Mouse (Mus musculus): Measurements from ENCODE around the gene Rims3. TPM values are rescaled to one million over a fixed set of nuclear protein-coding genes. Genes with fewer than 3 reads are reported as not detected.
A peak's percentile ranks its signal among the peaks of the same experiment; 100 is the strongest.

The Rims3 gene
- polyA plus RNA-seq, 1 experiment from 2014 or later = 4.2 TPM

- ATAC-seq (replicated peaks; ENCODE audit: low FRiP score) = no peak
- WGBS = 83% methylated on average over 1 of the region's 1 CpGs
- H3K27ac ChIP-seq (ENCODE audit: low read depth, low read length) = no peak overlapping the region
Observed at GRCm38 (mm10) chr4:120892516-120892915, 37.9 kb downstream of the Rims3 start.

GRCm38 (mm10) chr4:120893656-120894401 is 39.2 kb downstream of the Rims3 start:
- DNase-seq (ENCODE audit: low spot score) = no peak

More at GRCm38 (mm10) chr4:120892516-120892915, 37.9 kb downstream of the Rims3 start:
- Histone ChIP-seq H3K9me3 (ENCODE audit: control insufficient read depth, low read length) (no peaks in the 10 kb centered on the region), H3K9ac (ENCODE audit: low read length) (no peak overlapping the region), H3K4me3 (ENCODE audit: low read depth, low read length) (no peak overlapping the region), H3K4me1 (replicated peaks; ENCODE audit: control insufficient read depth, insufficient read depth, low read length) (no peaks in the 10 kb centered on the region; the same call in 1 of the 2 replicates), H3K4me2 (ENCODE audit: low read depth, low read length, severe bottlenecking) (no peak overlapping the region), H3K36me3 (ENCODE audit: control insufficient read depth, insufficient read depth, low read length) (no peaks in the 10 kb centered on the region), H3K27me3 (ENCODE audit: control insufficient read depth, insufficient read depth, low read length) (no peaks in the 10 kb centered on the region)
- DNase-seq (ENCODE audit: low spot score) = peak; percentile 35

DNA sequence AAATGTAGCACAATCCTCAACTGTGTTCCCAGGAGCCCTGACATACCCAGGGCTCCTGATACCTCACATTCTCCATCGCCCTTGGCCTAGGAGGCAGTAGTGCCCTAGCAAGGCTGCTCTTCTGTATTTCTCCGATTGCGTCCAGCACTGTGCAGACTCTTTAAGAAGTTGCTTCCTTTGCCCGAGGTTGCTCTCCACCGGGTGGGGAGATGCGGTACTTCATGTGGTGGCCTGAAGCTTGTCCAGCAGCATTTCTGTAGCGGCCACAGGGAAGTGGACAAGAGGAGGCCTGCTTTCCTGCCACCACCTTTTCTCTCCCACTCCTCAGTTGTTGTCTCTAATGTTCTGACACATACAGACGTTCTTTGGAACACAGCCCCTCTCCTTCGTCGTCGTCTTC is 40.0 kb downstream of the Rims3 start:
- ATAC-seq (replicated peaks; ENCODE audit: low FRiP score) = no peak
- Histone ChIP-seq H3K4me1 (replicated peaks; ENCODE audit: control insufficient read depth, insufficient read depth, low read length) (no peaks in the 10 kb centered on the region; the same call in 1 of the 2 replicates), H3K9ac (ENCODE audit: low read length) (no peak overlapping the region), H3K27ac (ENCODE audit: low read depth, low read length) (no peak overlapping the region), H3K9me3 (ENCODE audit: control insufficient read depth, low read length) (no peaks in the 10 kb centered on the region), H3K4me2 (ENCODE audit: low read depth, low read length, severe bottlenecking) (no peak overlapping the region), H3K4me3 (ENCODE audit: low read depth, low read length) (no peak overlapping the region), H3K36me3 (ENCODE audit: control insufficient read depth, insufficient read depth, low read length) (no peaks in the 10 kb centered on the region), H3K27me3 (ENCODE audit: control insufficient read depth, insufficient read depth, low read length) (no peaks in the 10 kb centered on the region)
- no peak for DNase-seq (ENCODE audit: low spot score)
- 85% methylated on average over 11 of the region's 11 CpGs for WGBS

More at GRCm38 (mm10) chr4:120893656-120894401, 39.2 kb downstream of the Rims3 start:
- no peak overlapping the region for H3K4me3 ChIP-seq (ENCODE audit: low read depth, low read length)
- no peak overlapping the region for H3K4me2 ChIP-seq (ENCODE audit: low read depth, low read length, severe bottlenecking)
- no peaks in the 10 kb centered on the region for H3K27me3 ChIP-seq (ENCODE audit: control insufficient read depth, insufficient read depth, low read length)
- no peak for ATAC-seq (replicated peaks; ENCODE audit: low FRiP score)
- H3K27ac ChIP-seq (ENCODE audit: low read depth, low read length) = no peak overlapping the region
- WGBS = 88% methylated on average over 11 of the region's 11 CpGs
- H3K9me3 ChIP-seq (ENCODE audit: control insufficient read depth, low read length) = no peaks in the 10 kb centered on the region
- H3K4me1 ChIP-seq (replicated peaks; ENCODE audit: control insufficient read depth, insufficient read depth, low read length) = no peaks in the 10 kb centered on the region; the same call in 1 of the 2 replicates
- no peak overlapping the region for H3K9ac ChIP-seq (ENCODE audit: low read length)
- H3K36me3 ChIP-seq (ENCODE audit: control insufficient read depth, insufficient read depth, low read length) = no peaks in the 10 kb centered on the region

DNA sequence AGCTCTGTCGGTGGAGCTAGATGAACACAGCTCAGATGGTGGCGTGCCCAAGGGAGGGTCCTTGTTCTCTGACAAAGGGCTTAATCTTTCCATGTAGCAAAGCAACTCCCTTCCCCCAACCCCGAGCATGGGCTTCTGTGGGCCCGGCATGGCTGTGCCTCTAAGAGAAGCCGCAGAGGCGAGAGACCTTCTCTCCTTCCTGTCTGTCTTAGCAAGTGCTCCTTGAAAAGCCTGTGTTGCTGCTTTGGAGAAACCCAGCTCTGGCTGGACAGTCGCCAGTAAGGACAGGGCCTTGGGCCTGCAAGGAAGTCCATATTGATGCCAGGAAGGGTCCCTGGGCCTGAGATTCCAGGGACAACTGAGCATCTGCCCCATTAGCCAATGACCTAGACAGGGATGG is 40.6 kb downstream of the Rims3 start:
- no peaks in the 10 kb centered on the region for H3K36me3 ChIP-seq (ENCODE audit: control insufficient read depth, insufficient read depth, low read length)

DNA sequence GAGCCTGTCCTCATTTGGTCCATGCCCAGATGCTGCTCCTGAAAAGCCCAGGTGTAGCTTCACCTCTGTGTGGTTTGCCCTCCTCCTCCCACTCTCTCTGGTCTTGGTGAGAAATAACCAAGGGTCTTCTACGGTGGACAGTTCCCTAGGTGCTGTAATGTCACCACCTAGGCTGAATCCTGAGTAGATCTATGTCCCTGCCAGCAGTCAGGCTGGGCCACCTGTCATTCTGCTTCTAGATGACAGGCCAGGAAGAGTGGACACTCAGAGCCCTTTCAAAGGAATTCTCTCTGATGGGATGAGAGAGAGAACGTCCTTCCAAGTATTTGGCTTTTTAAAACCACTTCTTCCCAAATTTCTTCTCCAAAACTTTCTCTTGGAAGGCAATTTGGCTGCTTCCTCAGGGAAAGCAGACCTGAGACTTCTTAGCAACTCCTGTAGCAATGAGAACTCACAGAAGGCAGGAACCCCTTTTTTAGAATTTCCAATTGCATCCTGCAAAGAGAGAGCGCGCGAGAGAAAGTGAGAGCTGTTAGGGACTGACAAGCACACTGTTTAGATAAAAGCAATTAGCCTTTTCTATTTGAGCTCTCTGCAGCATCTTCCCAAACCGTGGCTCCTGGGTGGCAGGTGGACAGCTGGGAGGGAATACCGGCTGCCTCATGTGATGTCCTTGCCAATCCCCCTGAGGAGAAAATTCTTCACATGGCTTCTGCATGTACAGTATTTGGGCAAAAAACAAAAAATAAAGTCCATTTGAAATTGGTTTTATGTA is 41.4 kb downstream of the Rims3 start:
- H3K9ac ChIP-seq (ENCODE audit: low read length) = no peak overlapping the region
- no peaks in the 10 kb centered on the region for H3K27me3 ChIP-seq (ENCODE audit: control insufficient read depth, insufficient read depth, low read length)
- H3K9me3 ChIP-seq (ENCODE audit: control insufficient read depth, low read length) = no peaks in the 10 kb centered on the region
- no peak for DNase-seq (ENCODE audit: low spot score)
- H3K4me2 ChIP-seq (ENCODE audit: low read depth, low read length, severe bottlenecking) = no peak overlapping the region
- no peaks in the 10 kb centered on the region; the same call in 1 of the 2 replicates for H3K4me1 ChIP-seq (replicated peaks; ENCODE audit: control insufficient read depth, insufficient read depth, low read length)
- no peak overlapping the region for H3K27ac ChIP-seq (ENCODE audit: low read depth, low read length)
- no peak for ATAC-seq (replicated peaks; ENCODE audit: low FRiP score)
- WGBS = 83% methylated on average over 7 of the region's 7 CpGs
- no peak overlapping the region for H3K4me3 ChIP-seq (ENCODE audit: low read depth, low read length)
- H3K36me3 ChIP-seq (ENCODE audit: control insufficient read depth, insufficient read depth, low read length) = no peaks in the 10 kb centered on the region

More for the DNA sequence above, 40.6 kb downstream of the Rims3 start:
- no peak overlapping the region for H3K27ac ChIP-seq (ENCODE audit: low read depth, low read length)
- H3K27me3 ChIP-seq (ENCODE audit: control insufficient read depth, insufficient read depth, low read length) = no peaks in the 10 kb centered on the region
- no peaks in the 10 kb centered on the region for H3K9me3 ChIP-seq (ENCODE audit: control insufficient read depth, low read length)
- no peak overlapping the region for H3K4me3 ChIP-seq (ENCODE audit: low read depth, low read length)
- no peak overlapping the region for H3K4me2 ChIP-seq (ENCODE audit: low read depth, low read length, severe bottlenecking)
- no peak for ATAC-seq (replicated peaks; ENCODE audit: low FRiP score)
- H3K9ac ChIP-seq (ENCODE audit: low read length) = no peak overlapping the region
- WGBS = 71% methylated on average over 7 of the region's 7 CpGs
- DNase-seq (ENCODE audit: low spot score) = no peak
- H3K4me1 ChIP-seq (replicated peaks; ENCODE audit: control insufficient read depth, insufficient read depth, low read length) = no peaks in the 10 kb centered on the region; the same call in 1 of the 2 replicates

DNA sequence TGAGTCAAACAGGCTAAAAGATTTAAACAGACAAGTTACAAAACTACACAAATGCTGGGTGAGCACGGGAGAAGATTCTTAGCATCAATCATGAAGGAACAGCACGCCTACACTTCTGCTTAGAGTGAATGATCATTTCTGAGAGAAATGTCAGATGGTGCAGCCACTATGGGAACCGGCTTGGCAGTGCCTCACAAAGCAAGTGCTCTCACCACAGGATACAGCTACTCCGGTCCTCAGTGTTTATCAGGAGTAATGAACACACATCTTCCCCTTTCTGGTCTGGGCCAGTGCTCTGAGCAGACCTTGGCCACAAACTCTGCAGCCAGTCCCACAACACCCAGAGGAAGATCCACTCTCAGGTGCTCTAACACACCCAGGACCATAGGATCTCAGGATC is 49.9 kb downstream of the Rims3 start:
- 77% methylated on average over 4 of the region's 4 CpGs for WGBS
- no peak for DNase-seq (ENCODE audit: low spot score)
- Histone ChIP-seq H3K9me3 (ENCODE audit: control insufficient read depth, low read length) (no peaks in the 10 kb centered on the region), H3K27ac (ENCODE audit: low read depth, low read length) (no peak overlapping the region), H3K4me1 (replicated peaks; ENCODE audit: control insufficient read depth, insufficient read depth, low read length) (no peaks in the 10 kb centered on the region), H3K9ac (ENCODE audit: low read length) (no peak overlapping the region), H3K4me2 (ENCODE audit: low read depth, low read length, severe bottlenecking) (no peak overlapping the region), H3K27me3 (ENCODE audit: control insufficient read depth, insufficient read depth, low read length) (no peaks in the 10 kb centered on the region), H3K4me3 (ENCODE audit: low read depth, low read length) (no peak overlapping the region), H3K36me3 (ENCODE audit: control insufficient read depth, insufficient read depth, low read length) (no peaks in the 10 kb centered on the region)
- ATAC-seq (replicated peaks; ENCODE audit: low FRiP score) = no peak

DNA sequence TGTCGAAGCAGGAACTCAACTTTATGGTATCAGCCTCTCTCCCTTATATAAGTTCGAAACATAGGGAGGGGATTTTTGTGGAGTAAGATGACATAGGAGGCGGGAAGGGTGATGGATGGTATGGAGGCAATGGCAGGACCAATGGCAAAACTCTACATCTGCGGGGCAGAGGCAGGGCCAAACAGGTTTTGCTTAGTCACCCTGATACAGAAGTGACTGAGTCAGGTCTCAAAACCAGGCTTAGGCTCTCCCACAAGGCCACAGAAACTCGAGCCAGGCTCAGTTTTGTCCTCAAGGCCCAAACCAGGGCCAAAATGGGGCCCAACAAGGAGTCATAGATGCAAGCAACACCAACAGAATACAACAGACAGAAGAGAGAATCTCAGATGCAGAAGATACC is 51.0 kb downstream of the Rims3 start:
- WGBS = 86% methylated on average over 5 of the region's 5 CpGs
- DNase-seq (ENCODE audit: low spot score) (no peak), ATAC-seq (replicated peaks; ENCODE audit: low FRiP score) (no peak)
- no peak overlapping the region for H3K27ac ChIP-seq (ENCODE audit: low read depth, low read length)
- H3K4me3 ChIP-seq (ENCODE audit: low read depth, low read length) = no peak overlapping the region
- no peaks in the 10 kb centered on the region for H3K27me3 ChIP-seq (ENCODE audit: control insufficient read depth, insufficient read depth, low read length)
- no peaks in the 10 kb centered on the region for H3K4me1 ChIP-seq (replicated peaks; ENCODE audit: control insufficient read depth, insufficient read depth, low read length)
- H3K36me3 ChIP-seq (ENCODE audit: control insufficient read depth, insufficient read depth, low read length) = no peaks in the 10 kb centered on the region
- H3K9me3 ChIP-seq (ENCODE audit: control insufficient read depth, low read length) = no peaks in the 10 kb centered on the region
- no peak overlapping the region for H3K9ac ChIP-seq (ENCODE audit: low read length)
- no peak overlapping the region for H3K4me2 ChIP-seq (ENCODE audit: low read depth, low read length, severe bottlenecking)

DNA sequence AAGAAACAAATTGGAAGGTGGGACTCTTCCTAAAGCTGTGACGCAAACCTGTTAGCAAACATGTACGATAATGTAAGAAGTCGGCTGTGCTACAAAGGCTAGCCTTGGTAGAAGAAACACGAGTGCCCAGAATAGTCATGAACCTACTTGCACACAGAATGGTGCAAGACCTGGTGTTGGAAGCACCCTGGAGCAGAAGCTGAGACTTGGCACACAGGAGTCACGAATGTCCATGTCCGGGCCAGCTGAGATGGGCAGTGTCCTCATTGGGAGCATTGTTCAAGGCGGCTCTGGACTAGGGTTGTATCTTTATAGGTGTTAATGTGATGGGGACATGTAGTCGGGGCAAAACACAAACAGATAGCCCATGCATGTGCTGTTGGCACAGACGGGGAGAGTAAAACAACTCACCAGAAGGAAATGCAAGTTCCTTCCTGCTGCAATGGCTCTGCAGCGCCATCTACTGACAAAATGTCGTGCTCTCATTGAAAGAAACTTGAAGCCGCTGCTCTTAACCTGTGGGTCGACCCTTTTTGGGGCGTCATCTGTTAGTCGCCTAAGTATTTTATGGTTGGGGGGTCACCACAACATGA is 55.0 kb downstream of the Rims3 start:
- H3K4me2 ChIP-seq (ENCODE audit: low read depth, low read length, severe bottlenecking) = no peak overlapping the region
- 31% methylated on average over 15 of the region's 15 CpGs for WGBS

More for the DNA sequence above, 55.0 kb downstream of the Rims3 start:
- peak; percentile 87 for DNase-seq (ENCODE audit: low spot score)
- Histone ChIP-seq H3K9me3 (ENCODE audit: control insufficient read depth, low read length) (no peaks in the 10 kb centered on the region), H3K27me3 (ENCODE audit: control insufficient read depth, insufficient read depth, low read length) (no peaks in the 10 kb centered on the region), H3K4me1 (replicated peaks; ENCODE audit: control insufficient read depth, insufficient read depth, low read length) (no peaks in the 10 kb centered on the region), H3K4me3 (ENCODE audit: low read depth, low read length) (no peak overlapping the region), H3K9ac (ENCODE audit: low read length) (no peak overlapping the region), H3K27ac (ENCODE audit: low read depth, low read length) (no peak overlapping the region), H3K36me3 (ENCODE audit: control insufficient read depth, insufficient read depth, low read length) (no peaks in the 10 kb centered on the region)
- peak; percentile 46 for ATAC-seq (replicated peaks; ENCODE audit: low FRiP score)

All from forebrain, embryonic 11.5 days (tissue).